Mouse (Mus musculus) lung, adult 2 months (tissue): ENCODE results near the gene Ttc29.

ENCODE experiments used
- CTCF ChIP-seq: fragments of 200-500 bp; IDR thresholded peaks from 2 replicates; pipeline ENCODE4 v1.5.1; 2011; ENCODE audit warnings: mild to moderate bottlenecking, low read length, control low read depth; ENCODE audit not compliant: insufficient read depth
- POLR2A ChIP-seq: fragments of 200-500 bp; IDR thresholded peaks from 2 replicates; pipeline ENCODE4 v1.6.1; 2011; ENCODE audit warnings: low read depth, mild to moderate bottlenecking, control low read depth, low read length, borderline replicate concordance; ENCODE audit errors: extremely low read depth

DNA sequence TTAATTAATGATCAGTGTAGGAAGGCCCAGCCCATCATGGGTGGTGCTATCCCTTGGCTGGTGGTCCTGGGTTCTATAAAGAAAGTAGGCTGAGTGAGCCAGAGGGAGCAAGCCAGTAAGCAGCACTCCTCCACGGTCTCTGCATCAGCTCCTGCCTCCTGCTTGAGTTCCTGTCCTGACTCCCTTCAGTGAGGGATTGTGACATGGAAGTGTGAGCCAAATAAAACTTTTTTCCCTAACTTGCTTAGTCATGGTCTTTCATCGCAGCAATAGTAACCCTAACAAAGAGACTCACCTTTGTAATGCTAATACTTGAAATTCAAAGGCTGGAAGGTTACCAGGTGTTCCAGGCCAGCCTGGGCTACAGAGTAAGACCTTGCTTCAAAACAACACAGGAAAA lies 71.7 kb downstream of the Ttc29 start:
- TF ChIP-seq CTCF (no peak), POLR2A (no peak)
